Mouse (Mus musculus): ENCODE results near the gene Galnt17.

- TF ChIP-seq POLR2A (IDR thresholded peaks at IDR 0.05; ENCODE audit: low read depth, low read length): no peak
- no peak for TF ChIP-seq CTCF (IDR thresholded peaks at IDR 0.05; ENCODE audit: extremely low read depth, insufficient read length, insufficient replicate concordance, low read depth, low read length)
Observed at GRCm38 (mm10) chr5:130950894-130951400, 357.4 kb downstream of the Galnt17 start.
